8 mouse cellular contexts compared by ENCODE assay signal in genomic region chr4:127243552-127243951, GRCm38 (mm10). TPM values are rescaled to one million over a fixed set of nuclear protein-coding genes. Genes with fewer than 3 reads are reported as not detected.
A peak's percentile ranks its signal among the peaks of the same experiment; 100 is the strongest.
DNase-seq lines count a peak whose midpoint lies in the region; ATAC-seq and TF ChIP-seq lines count a peak whose summit lies in the region.

Gene Smim12 (plus strand): TSS chr4:127243784.

- H3K79me2 ChIP-seq in MEL (ENCODE audit: control insufficient read depth, insufficient read depth, low read length, poor library complexity), result peaks cover 10% of the 10 kb centered on the region

- TF ChIP-seq CTCF in MEL (IDR thresholded peaks at IDR 0.05 in 2 of 3, conservative IDR thresholded peaks at IDR 0.05 in 1 of 3; ENCODE audit: control insufficient read depth in 1 of 3, insufficient read depth in 1 of 3, low read depth in 2 of 3, low read length in 3 of 3, poor library complexity in 1 of 3, severe bottlenecking in 1 of 3), result peak; percentile 70 to 96 (median 92)
- peak; percentile 90 for TF ChIP-seq CTCF in cerebellum, adult 2 months (IDR thresholded peaks at IDR 0.05; ENCODE audit: borderline replicate concordance, insufficient read depth, low read depth, low read length)
- peak; percentile 98 for TF ChIP-seq CTCF in forebrain, postnatal 0 days (IDR thresholded peaks at IDR 0.05; ENCODE audit: low read depth)

- peaks cover 3 to 10% of the 10 kb centered on the region in 2 experiments; a peak in 3 of 4 replicates for H3K4me1 ChIP-seq in MEL (ENCODE audit: control insufficient read depth in 1 of 2, insufficient read depth in 2 of 2, low read length in 2 of 2)
- peaks cover 6% of the 10 kb centered on the region; the same call in 1 of the 2 replicates for H3K4me1 ChIP-seq in cerebellum, adult 2 months (ENCODE audit: control insufficient read depth, insufficient read depth, low read length)
- H3K4me1 ChIP-seq in forebrain, postnatal 0 days (ENCODE audit: insufficient read depth), result peaks cover 6% of the 10 kb centered on the region; the same call in 1 of the 2 replicates
- peaks cover 13% of the 10 kb centered on the region for H3K4me1 ChIP-seq in lung, embryonic 15.5 days

- peaks cover 0 to 10% of the 10 kb centered on the region in 2 experiments; a peak in 2 of 4 replicates for H3K36me3 ChIP-seq in MEL (ENCODE audit: control insufficient read depth in 1 of 2, insufficient read depth in 2 of 2, low read length in 2 of 2)
- H3K36me3 ChIP-seq in forebrain, postnatal 0 days (ENCODE audit: insufficient read depth), result peaks cover 15% of the 10 kb centered on the region
- H3K36me3 ChIP-seq in lung, embryonic 15.5 days, result peaks cover 15% of the 10 kb centered on the region

- peak; percentile 94 for ATAC-seq in forebrain, postnatal 0 days
- ATAC-seq in lung, embryonic 15.5 days (ENCODE audit: borderline replicate concordance, extremely low read depth, low FRiP score, low TSS enrichment), result peak; percentile 94

- TF ChIP-seq POLR2A in MEL (IDR thresholded peaks at IDR 0.05; ENCODE audit: control insufficient read depth in 1 of 2, insufficient read depth in 1 of 2, low read depth in 1 of 2, low read length in 2 of 2, poor library complexity in 1 of 2), result peak; percentile 91 to 97
- TF ChIP-seq POLR2A in cerebellum, adult 2 months (IDR thresholded peaks at IDR 0.05; ENCODE audit: borderline replicate concordance, insufficient read depth, low read length), result peak; percentile 89

- H3K9ac ChIP-seq in MEL (ENCODE audit: control insufficient read depth, low read depth, low read length, poor library complexity, severe bottlenecking), result peak within 1 kb of the TSS; percentile 77
- peak within 1 kb of the TSS; percentile 89 for H3K9ac ChIP-seq in forebrain, postnatal 0 days
- H3K9ac ChIP-seq in lung, embryonic 15.5 days, result peak within 1 kb of the TSS; percentile 75

- DNase-seq in MEL (ENCODE audit: low read depth, low spot score), result peak; percentile 98
- peak; percentile 98 to 99 for DNase-seq in cerebellum, adult 2 months
- DNase-seq in forebrain, postnatal 0 days, result peak; percentile 99
- DNase-seq in heart, postnatal 4 days, result peak; percentile 100
- peak; percentile 95 to 99 for DNase-seq in layer of hippocampus, adult 8-10 months (ENCODE audit: low spot score in 2 of 2)
- DNase-seq in ovary, adult 18-20 months (ENCODE audit: low spot score), result peak; percentile 94
- DNase-seq in thymus, postnatal 0 days (ENCODE audit: low spot score), result peak; percentile 97

- no peak for TF ChIP-seq RAD21 in MEL (IDR thresholded peaks at IDR 0.05; ENCODE audit: low read depth, low read length)

- H3K27ac ChIP-seq in MEL (ENCODE audit: control insufficient read depth, low read depth, low read length), result peak within 1 kb of the TSS; percentile 58
- H3K27ac ChIP-seq in cerebellum, adult 2 months (ENCODE audit: insufficient read depth, low read length), result peak within 1 kb of the TSS; percentile 54
- H3K27ac ChIP-seq in forebrain, postnatal 0 days (ENCODE audit: low read depth, low read length), result no peak within 1 kb of the TSS
- 0 out of 2 replicates have a peak within 1 kb of the TSS, but pooled peaks have one; percentile 1 for H3K27ac ChIP-seq in lung, embryonic 15.5 days

- H3K4me2 ChIP-seq in forebrain, postnatal 0 days (ENCODE audit: low read depth), result peak within 1 kb of the TSS; percentile 74
- H3K4me2 ChIP-seq in lung, embryonic 15.5 days, result peak within 1 kb of the TSS; percentile 78

- H3K4me3 ChIP-seq in MEL (ENCODE audit: control insufficient read depth in 1 of 2, insufficient read depth in 1 of 2, low read depth in 2 of 2, low read length in 2 of 2), result peak within 1 kb of the TSS; percentile 77 to 95
- H3K4me3 ChIP-seq in cerebellum, adult 2 months (replicated peaks; ENCODE audit: insufficient read depth, low read depth, low read length), result peak within 1 kb of the TSS; percentile 94
- H3K4me3 ChIP-seq in forebrain, postnatal 0 days (ENCODE audit: low read depth, low read length), result peak within 1 kb of the TSS; percentile 84
- H3K4me3 ChIP-seq in lung, embryonic 15.5 days, result peak within 1 kb of the TSS; percentile 66

- no peak for TF ChIP-seq EP300 in MEL (IDR thresholded peaks at IDR 0.05; ENCODE audit: low read depth in 1 of 2, low read length in 2 of 2)

- WGBS in cerebellum, adult 2 months, result under 1% methylated on average over 29 of the region's 29 CpGs
- under 1% methylated on average over 29 of the region's 29 CpGs for WGBS in forebrain, postnatal 0 days
- under 1% methylated on average over 29 of the region's 29 CpGs for WGBS in lung, embryonic 15.5 days

- no peaks in the 10 kb centered on the region for H3K27me3 ChIP-seq in MEL (ENCODE audit: control insufficient read depth in 1 of 2, insufficient read depth in 2 of 2, low read length in 2 of 2)
- no peaks in the 10 kb centered on the region for H3K27me3 ChIP-seq in cerebellum, adult 2 months (ENCODE audit: control insufficient read depth, insufficient read depth, low read length)
- no peaks in the 10 kb centered on the region for H3K27me3 ChIP-seq in forebrain, postnatal 0 days (ENCODE audit: insufficient read depth, low read length)
- H3K27me3 ChIP-seq in lung, embryonic 15.5 days, result 0 out of 2 replicates have a peak, but pooled peaks cover 2% of the 10 kb centered on the region

- no peaks in the 10 kb centered on the region for H3K9me3 ChIP-seq in MEL (replicated peaks; ENCODE audit: insufficient read depth, low read length)
- H3K9me3 ChIP-seq in forebrain, postnatal 0 days (ENCODE audit: low read length), result no peaks in the 10 kb centered on the region
- H3K9me3 ChIP-seq in lung, embryonic 15.5 days, result no peaks in the 10 kb centered on the region

TF ChIP-seq in MEL, 35 proteins besides CTCF, POLR2A, EP300 and RAD21:
- TF ChIP-seq KAT2A (conservative IDR thresholded peaks at IDR 0.05; ENCODE audit: low read depth, low read length) (peak; percentile 72; the same call in 1 of the 2 replicates), HCFC1 (IDR thresholded peaks at IDR 0.05; ENCODE audit: low read depth, low read length) (peak; percentile 92), POLR2AphosphoS2 (IDR thresholded peaks at IDR 0.05; ENCODE audit: low read length) (peak; percentile 51; the same call in 1 of the 2 replicates), TAL1 (IDR thresholded peaks at IDR 0.05; ENCODE audit: low read length) (no peak), MXI1 (IDR thresholded peaks at IDR 0.05; ENCODE audit: low read depth, low read length) (peak; percentile 86), USF1 (IDR thresholded peaks at IDR 0.05; ENCODE audit: low read depth, low read length) (no peak), ETS1 (IDR thresholded peaks at IDR 0.05; ENCODE audit: low read depth, low read length) (no peak; the same call in 1 of the 2 replicates), TCF12 (IDR thresholded peaks at IDR 0.05; ENCODE audit: low read depth, low read length) (peak; percentile 54; the same call in 1 of the 2 replicates), NELFE (IDR thresholded peaks at IDR 0.05; ENCODE audit: low read depth, low read length) (peak; percentile 92), ZNF384 (IDR thresholded peaks at IDR 0.05; ENCODE audit: low read depth, low read length) (peak; percentile 50), MAZ (IDR thresholded peaks at IDR 0.05; ENCODE audit: low read depth, low read length) (peak; percentile 26; the same call in 1 of the 2 replicates), GABPA (IDR thresholded peaks at IDR 0.05; ENCODE audit: low read depth, low read length) (peak; percentile 82; the same call in 1 of the 2 replicates), SIN3A (IDR thresholded peaks at IDR 0.05; ENCODE audit: low read length) (peak; percentile 84; the same call in 1 of the 2 replicates), ZMIZ1 (IDR thresholded peaks at IDR 0.05; ENCODE audit: low read depth, low read length) (peak; percentile 49; the same call in 1 of the 2 replicates), ELF1 (IDR thresholded peaks at IDR 0.05; ENCODE audit: low read depth, low read length) (peak; percentile 51; the same call in 1 of the 2 replicates), SMC3 (IDR thresholded peaks at IDR 0.05; ENCODE audit: low read depth, low read length) (peak; percentile 70), TBP (IDR thresholded peaks at IDR 0.05; ENCODE audit: low read depth, low read length) (peak; percentile 80), MAX (IDR thresholded peaks at IDR 0.05; ENCODE audit: low read length) (peak; percentile 77), MYC (IDR thresholded peaks at IDR 0.05; ENCODE audit: low read depth, low read length) (peak; percentile 86), RCOR1 (IDR thresholded peaks at IDR 0.05; ENCODE audit: low read depth, low read length) (no peak), CHD2 (IDR thresholded peaks at IDR 0.05; ENCODE audit: low read length) (no peak)

RNA-seq across cellular contexts. Expression of gene Smim12, which starts in this region (rescaled TPM):
- 38.4 and 48.3 TPM in 2 replicates for total RNA-seq in MEL (2012; rRNA removed)
- polyA plus RNA-seq in MEL (2012; ENCODE audit: insufficient read depth in 1 of 2, insufficient read length in 2 of 2, low read depth in 1 of 2, low replicate concordance in 2 of 2, missing spikeins in 1 of 2), result 10 to 100 TPM in 1 of 2 experiments, not detected in 1; 60.1 TPM
- polyA plus RNA-seq in cerebellum, adult 2 months (2012; rRNA removed), result 95.5 and 106 TPM in 2 replicates
- total RNA-seq in forebrain, postnatal 0 days (2014; rRNA removed), result 30.2 and 43.8 TPM in 2 replicates
- polyA plus RNA-seq in forebrain, postnatal 0 days (2015; fragmentation: Nextera tagmentation; extraction: Ambion mirVana), result 61.4 and 64.8 TPM in 2 replicates
- total RNA-seq in heart, postnatal 4 days (2021), result 10 to 100 TPM; 37.0 to 42.3 TPM
- 10 to 100 TPM; 53.6 to 54.6 (median 54.1) TPM for total RNA-seq in layer of hippocampus, adult 8-10 months (2022)
- 57.2 and 63.1 TPM in 2 replicates for polyA plus RNA-seq in lung, embryonic 15.5 days (2015; fragmentation: Nextera tagmentation; extraction: Ambion mirVana)
- polyA plus RNA-seq in thymus, postnatal 0 days (2015; fragmentation: Nextera tagmentation; extraction: Ambion mirVana), result 57.9 and 59.4 TPM in 2 replicates
